Mouse (Mus musculus) ES-E14 (cell line): ENCODE measurements around the gene Olfr419.

Experiments
- CHD2 ChIP-seq: IDR thresholded peaks from 2 replicates; pipeline ENCODE4 v1.6.1; 2014; ENCODE audit warnings: mild to moderate bottlenecking, low read depth, low read length, inconsistent platforms
- HCFC1 ChIP-seq: IDR thresholded peaks from 2 replicates; pipeline ENCODE4 v1.6.1; 2012; ENCODE audit warnings: low read length, inconsistent platforms, borderline replicate concordance; ENCODE audit not compliant: insufficient read depth
- MAFK ChIP-seq: IDR thresholded peaks from 2 replicates; pipeline ENCODE4 v1.6.1; 2014; ENCODE audit warnings: mild to moderate bottlenecking, low read depth, low read length, inconsistent platforms; ENCODE audit not compliant: insufficient read depth
- ZC3H11A ChIP-seq: IDR thresholded peaks from 2 replicates; pipeline ENCODE4 v1.6.1; 2012; ENCODE audit warnings: low read depth, mild to moderate bottlenecking, inconsistent platforms, low read length, borderline replicate concordance
- ZNF384 ChIP-seq: IDR thresholded peaks from 2 replicates; pipeline ENCODE4 v1.6.1; 2012; ENCODE audit warnings: low read depth, low read length, inconsistent platforms

DNA sequence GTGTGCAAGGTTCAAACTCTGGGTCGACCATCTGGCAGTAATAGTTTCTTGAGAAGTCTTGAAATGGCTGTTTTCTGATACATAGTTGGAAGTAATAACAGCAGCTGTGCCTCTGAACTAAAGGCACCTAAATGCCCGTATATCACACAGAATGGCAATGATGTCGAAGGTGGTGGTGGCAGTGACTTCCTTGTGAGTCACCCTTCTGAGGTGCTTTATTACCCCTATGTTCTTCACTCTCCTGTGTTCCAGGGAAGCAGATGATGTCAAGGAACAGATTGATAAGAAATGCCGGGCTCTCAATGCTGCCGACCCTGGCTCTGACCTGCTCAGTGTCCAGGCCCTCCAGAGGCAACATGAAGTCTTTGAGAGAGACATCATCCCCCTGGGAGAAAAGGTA lies 39.6 kb downstream of the Olfr419 start:
- TF ChIP-seq ZC3H11A = no peak
- TF ChIP-seq HCFC1 = no peak
- no peak for TF ChIP-seq MAFK
- TF ChIP-seq ZNF384 = no peak
- TF ChIP-seq CHD2 = no peak
